Mouse (Mus musculus) bone marrow macrophage, adult 2 months (primary cell): Measurements from ENCODE around the gene G3bp1. TPM values are rescaled to one million over a fixed set of nuclear protein-coding genes. Genes with fewer than 3 reads are reported as not detected.

Source experiments
- H3K27ac ChIP-seq: 2 replicates; pipeline ENCODE4 v1.5.1; 2012; ENCODE audit warnings: low read depth, low read length; ENCODE audit not compliant: insufficient read depth
- H3K4me1 ChIP-seq: 2 replicates; pipeline ENCODE4 v1.6.1; 2012; ENCODE audit warnings: low read length; ENCODE audit not compliant: control insufficient read depth, insufficient read depth
- H3K4me3 ChIP-seq: 2 replicates; pipeline ENCODE4 v1.5.1; 2012; ENCODE audit warnings: mild to moderate bottlenecking, low read length, moderate library complexity; ENCODE audit not compliant: insufficient read depth
- CTCF ChIP-seq: IDR thresholded peaks from 2 replicates; pipeline ENCODE4 v1.5.1; 2012; ENCODE audit warnings: low read depth, mild to moderate bottlenecking, low read length, moderate library complexity
- POLR2A ChIP-seq: IDR thresholded peaks from 2 replicates; pipeline ENCODE4 v1.6.1; 2012; ENCODE audit warnings: mild to moderate bottlenecking, low read depth, low read length, borderline replicate concordance
- polyA plus RNA-seq: library from polyadenylated mRNA; stranded (reverse); fragments of >200 nt; gene quantifications from 2 replicates; pipeline ENCODE4 v1.2.4, GENCODE M21; 2012; ENCODE audit not compliant: missing spikeins, insufficient read depth, insufficient read length

The G3bp1 gene
- polyA plus RNA-seq, 1 experiment = 29.4 TPM

GRCm38 (mm10) chr11:55497885-55498284 is 28.4 kb downstream of the G3bp1 start:
- TF ChIP-seq POLR2A (no peak), CTCF (peak; percentile 52; the same call in 1 of the 2 replicates)
- H3K4me3 ChIP-seq = no peak overlapping the region
- H3K4me1 ChIP-seq = peaks cover 11% of the 10 kb centered on the region
- no peak overlapping the region for H3K27ac ChIP-seq

DNA sequence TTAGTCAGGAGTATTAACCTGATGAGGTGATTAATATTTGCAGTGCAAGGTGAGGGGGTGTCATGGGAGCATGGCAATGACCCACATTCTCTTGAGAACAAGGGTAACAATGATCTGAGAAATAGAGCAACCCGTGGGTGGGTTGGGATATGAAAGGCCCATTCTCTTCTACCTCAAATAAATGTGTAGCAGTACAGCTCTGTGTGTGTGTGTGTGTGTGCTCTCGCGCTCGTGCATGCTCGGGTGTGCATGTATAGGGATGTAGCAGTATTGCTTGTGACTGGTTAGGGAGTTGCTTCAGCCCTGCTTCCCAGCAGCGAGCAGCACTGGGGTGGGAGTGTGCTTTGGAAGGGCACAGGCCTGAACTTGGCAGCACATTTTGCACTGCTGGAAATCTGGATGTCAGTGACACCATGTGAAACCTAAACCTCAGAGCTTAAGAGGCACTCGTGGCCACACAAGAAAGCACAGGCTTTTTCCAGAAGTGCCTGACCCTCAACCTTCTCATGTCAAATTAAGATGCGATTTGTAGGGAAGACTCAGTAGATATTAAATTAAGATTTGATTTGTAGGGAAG is 32.6 kb downstream of the G3bp1 start:
- Histone ChIP-seq H3K4me3 (no peak overlapping the region), H3K27ac (no peak overlapping the region), H3K4me1 (peaks cover 35% of the 10 kb centered on the region)
- TF ChIP-seq CTCF (no peak), POLR2A (no peak)

GRCm38 (mm10) chr11:55502886-55503285 is 33.4 kb downstream of the G3bp1 start:
- Histone ChIP-seq H3K4me1 (peaks cover 35% of the 10 kb centered on the region), H3K4me3 (no peak overlapping the region), H3K27ac (no peak overlapping the region)
- TF ChIP-seq CTCF (no peak), POLR2A (no peak)

GRCm38 (mm10) chr11:55505485-55505884 is 36.0 kb downstream of the G3bp1 start:
- TF ChIP-seq POLR2A (no peak), CTCF (no peak)
- H3K27ac ChIP-seq = no peak overlapping the region
- no peak overlapping the region for H3K4me3 ChIP-seq
- peaks cover 35% of the 10 kb centered on the region for H3K4me1 ChIP-seq

DNA sequence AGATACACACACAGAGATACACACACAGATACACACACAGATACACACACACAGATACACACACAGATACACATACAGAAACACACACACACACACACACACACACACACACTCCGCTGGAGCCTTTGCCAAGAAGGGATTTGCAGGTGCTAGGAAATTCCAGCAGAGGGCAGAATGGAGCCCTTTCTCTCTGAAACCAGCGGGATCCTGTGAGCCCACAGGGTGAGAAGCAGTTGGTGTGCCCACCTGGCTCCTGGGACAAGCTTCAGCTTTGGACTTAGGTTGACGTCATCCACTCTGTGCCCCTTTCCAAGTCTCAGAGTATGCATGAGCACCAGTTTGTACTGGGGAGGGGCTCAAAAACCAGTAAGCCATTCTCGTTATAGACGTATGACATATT is 41.9 kb downstream of the G3bp1 start:
- no peak overlapping the region for H3K27ac ChIP-seq
- no peak overlapping the region for H3K4me3 ChIP-seq
- TF ChIP-seq CTCF = peak; percentile 35; the same call in 1 of the 2 replicates
- no peak for TF ChIP-seq POLR2A
- no peaks in the 10 kb centered on the region for H3K4me1 ChIP-seq

DNA sequence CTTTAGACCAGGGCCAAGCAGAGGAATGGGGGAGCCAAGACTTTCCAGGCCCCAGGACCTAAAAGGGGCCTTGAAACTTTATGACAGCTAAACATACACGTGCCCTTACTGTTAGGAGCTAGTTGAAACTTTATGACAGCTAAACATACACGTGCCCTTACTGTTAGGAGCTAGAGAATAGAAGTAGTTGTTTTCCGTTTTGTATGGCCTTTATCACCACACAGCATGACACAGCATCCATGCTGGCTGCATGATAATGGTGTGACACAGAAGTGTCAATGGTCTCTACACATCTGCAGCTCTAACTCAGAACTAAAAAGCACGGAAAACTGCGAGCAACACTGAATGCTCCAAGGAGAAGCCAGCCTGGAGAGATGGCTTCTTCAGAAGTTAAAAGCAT is 48.2 kb downstream of the G3bp1 start:
- no peaks in the 10 kb centered on the region for H3K4me1 ChIP-seq
- TF ChIP-seq POLR2A = no peak
- TF ChIP-seq CTCF = no peak
- H3K27ac ChIP-seq = no peak overlapping the region
- H3K4me3 ChIP-seq = no peak overlapping the region

DNA sequence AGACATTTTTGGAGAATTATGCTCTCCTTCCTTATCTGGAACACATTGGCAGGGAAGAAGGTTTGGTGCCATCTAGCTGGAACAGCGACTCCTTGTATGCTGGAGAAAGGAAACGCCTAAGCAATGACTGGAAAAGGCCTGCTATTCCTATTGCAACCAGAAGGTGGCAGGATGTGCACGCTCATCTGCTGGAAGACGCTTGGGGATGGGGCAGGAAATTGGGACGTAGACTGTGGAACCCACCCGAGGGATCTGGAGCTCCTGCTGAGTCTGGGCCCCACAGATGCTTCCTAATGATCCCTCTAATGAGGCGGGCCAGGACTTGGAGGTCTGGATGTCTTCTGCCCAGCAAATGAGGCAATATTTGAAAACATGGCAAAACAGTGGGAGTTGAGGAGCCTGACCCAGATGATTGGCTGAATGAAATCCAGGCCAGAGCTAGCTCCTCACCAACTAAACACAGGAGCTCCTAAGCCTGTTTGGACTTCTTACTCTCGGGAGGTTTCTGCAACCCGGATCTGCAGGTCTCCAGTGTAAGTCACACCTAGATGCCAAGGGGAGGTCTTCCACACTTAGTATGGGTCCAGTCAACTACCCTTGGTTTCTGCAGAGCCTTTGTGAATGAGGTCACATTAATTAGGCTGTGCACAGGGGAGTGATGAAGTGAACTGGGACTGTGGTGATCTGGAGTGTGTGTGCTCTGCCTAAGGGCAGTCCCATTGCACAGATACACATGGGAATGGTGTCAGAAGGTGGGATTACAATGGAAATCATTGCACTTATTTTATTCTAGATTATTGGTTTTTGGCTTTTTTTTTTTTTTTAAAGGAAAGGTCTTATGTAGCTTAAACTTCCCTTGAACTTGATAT is 49.6 kb downstream of the G3bp1 start:
- Histone ChIP-seq H3K4me1 (no peaks in the 10 kb centered on the region), H3K4me3 (no peak overlapping the region), H3K27ac (no peak overlapping the region)
- TF ChIP-seq CTCF (peak; percentile 91), POLR2A (no peak)

DNA sequence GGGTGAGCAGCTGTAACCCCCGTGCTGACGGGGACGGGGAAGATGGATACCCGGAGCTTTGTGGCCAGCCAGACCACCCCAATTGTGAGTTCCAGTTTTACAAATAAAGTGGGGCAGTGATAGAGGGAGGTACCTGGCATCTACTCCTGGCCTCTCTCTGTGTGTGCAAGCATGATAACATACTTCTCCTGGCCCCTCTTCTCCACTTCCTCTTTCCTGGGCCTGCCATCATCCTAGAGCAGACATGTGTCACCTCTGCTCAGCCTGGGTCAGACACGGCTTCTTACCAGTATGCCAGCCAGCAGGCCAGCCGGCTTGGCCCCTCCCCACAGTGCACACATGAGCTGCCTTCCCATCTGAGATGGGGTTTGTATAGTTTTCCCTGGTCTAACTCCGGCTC is 61.3 kb downstream of the G3bp1 start:
- Histone ChIP-seq H3K4me3 (no peak overlapping the region), H3K27ac (no peak overlapping the region), H3K4me1 (no peaks in the 10 kb centered on the region)
- TF ChIP-seq CTCF (no peak), POLR2A (no peak)

DNA sequence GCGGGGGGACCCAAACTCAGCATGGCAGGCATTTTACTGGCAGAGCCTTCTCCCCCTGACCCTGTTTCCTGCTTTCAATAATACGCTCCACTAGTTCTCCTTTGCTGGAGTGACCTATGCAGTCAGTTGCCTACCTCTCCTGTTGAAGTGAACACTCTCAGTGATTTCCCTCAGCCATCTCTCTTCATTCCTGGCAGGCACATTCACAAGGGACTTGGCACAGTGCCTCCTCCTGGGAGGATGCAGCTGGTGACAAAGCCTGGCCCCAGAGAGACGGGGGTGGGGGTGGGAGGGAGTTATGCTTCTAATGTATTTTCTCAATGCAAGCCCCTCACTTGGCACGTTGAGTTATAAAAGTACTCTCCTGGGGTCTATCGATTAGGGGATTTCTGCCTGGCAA is 63.9 kb downstream of the G3bp1 start:
- Histone ChIP-seq H3K4me3 (no peak overlapping the region), H3K27ac (no peak overlapping the region), H3K4me1 (no peaks in the 10 kb centered on the region)
- TF ChIP-seq POLR2A = no peak
- no peak for TF ChIP-seq CTCF

- Histone ChIP-seq H3K27ac (no peak overlapping the region), H3K4me1 (no peaks in the 10 kb centered on the region)
Measured at GRCm38 (mm10) chr11:55534766-55535165, 65.3 kb downstream of the G3bp1 start.

More at GRCm38 (mm10) chr11:55534766-55535165, 65.3 kb downstream of the G3bp1 start:
- TF ChIP-seq POLR2A (no peak), CTCF (no peak)
- no peak overlapping the region for H3K4me3 ChIP-seq
